Mouse (Mus musculus) CH12.LX (cell line): ENCODE data around the gene Il27.

Experiments used
- CTCF ChIP-seq, 2 experiments: IDR thresholded peaks in 1 of 2; conservative IDR thresholded peaks in 1 of 2; 2 replicates each; pipeline ENCODE4 v1.5.1; 2011 to 2012; ENCODE audit warnings: low read depth in 2 of 2, low read length in 2 of 2, improper control_type of control experiment in 1 of 2, inconsistent platforms in 1 of 2, mild to moderate bottlenecking in 1 of 2, moderate library complexity in 1 of 2
- ELF1 ChIP-seq: IDR thresholded peaks from 2 replicates; pipeline ENCODE4 v1.6.1; 2014; ENCODE audit warnings: low read depth, mild to moderate bottlenecking, inconsistent platforms, low read length, improper control_type of control experiment
- EP300 ChIP-seq: IDR thresholded peaks from 2 replicates; pipeline ENCODE4 v1.6.1; 2011; ENCODE audit warnings: low read length, improper control_type of control experiment
- ETS1 ChIP-seq: conservative IDR thresholded peaks from 2 replicates; pipeline ENCODE4 v1.6.1; 2012; ENCODE audit warnings: low read depth, mild to moderate bottlenecking, inconsistent platforms, low read length, improper control_type of control experiment, moderate library complexity
- JUND ChIP-seq: conservative IDR thresholded peaks from 2 replicates; pipeline ENCODE4 v1.6.1; 2011; ENCODE audit warnings: low read depth, low read length, improper control_type of control experiment
- MEF2A ChIP-seq: IDR thresholded peaks from 2 replicates; pipeline ENCODE4 v1.6.1; 2014; ENCODE audit warnings: low read depth, mild to moderate bottlenecking, inconsistent platforms, low read length, improper control_type of control experiment, borderline replicate concordance
- MXI1 ChIP-seq: IDR thresholded peaks from 2 replicates; pipeline ENCODE4 v1.6.1; 2011; ENCODE audit warnings: mild to moderate bottlenecking, low read depth, low read length, improper control_type of control experiment
- POLR2A ChIP-seq: IDR thresholded peaks from 2 replicates; pipeline ENCODE4 v1.6.1; 2011; ENCODE audit warnings: low read depth, mild to moderate bottlenecking, improper control_type of control experiment, low read length

DNA sequence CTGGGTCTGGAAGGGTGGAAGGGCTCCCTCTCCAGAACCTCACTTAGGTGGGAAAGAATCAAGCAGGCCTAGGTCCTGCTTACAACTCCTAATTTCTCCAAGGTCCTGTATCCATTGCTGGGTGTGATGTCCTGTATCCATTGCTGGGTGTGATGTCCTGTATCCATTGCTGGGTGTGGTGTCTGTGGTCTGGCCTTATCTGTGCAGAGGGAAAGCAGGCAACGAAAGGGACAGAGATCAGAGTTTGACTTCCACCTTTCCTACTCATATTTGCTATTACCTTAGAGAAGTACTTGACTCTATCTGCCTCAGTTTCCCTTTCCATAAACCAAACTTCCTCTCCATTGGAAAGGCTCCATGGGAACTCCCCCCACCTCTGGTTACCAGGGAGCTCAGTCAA is 28.6 kb upstream of the Il27 start:
- TF ChIP-seq JUND (no peak), ETS1 (no peak), EP300 (no peak), MXI1 (no peak), POLR2A (no peak), MEF2A (no peak), ELF1 (no peak), CTCF (conservative IDR thresholded peaks at IDR 0.05 in 1 of 2, IDR thresholded peaks at IDR 0.05 in 1 of 2; ENCODE audit: low read depth in 2 of 2, low read length in 2 of 2) (no peak)
